Mouse (Mus musculus) lung, postnatal 0 days (tissue): ENCODE measurements around the gene Erp44.

ENCODE experiments used
- CTCF ChIP-seq: IDR thresholded peaks from 2 replicates; pipeline ENCODE4 v1.5.1; 2016; ENCODE audit warnings: antibody characterized with exemption, mild to moderate bottlenecking
- EP300 ChIP-seq: IDR thresholded peaks from 2 replicates; pipeline ENCODE4 v1.6.1; 2016; ENCODE audit warnings: antibody characterized with exemption, mild to moderate bottlenecking, control low read depth

- TF ChIP-seq CTCF = no peak
- no peak for TF ChIP-seq EP300
These were observed 3.6 kb downstream of the Erp44 start for GRCm38 (mm10) chr4:48275736-48276135.
